Mouse (Mus musculus): ENCODE results near the gene Gm9944. TPM values are rescaled to one million over a fixed set of nuclear protein-coding genes. Genes with fewer than 3 reads are reported as not detected.

The Gm9944 gene
- total and polyA plus RNA-seq, 3 experiments = not detected

DNA sequence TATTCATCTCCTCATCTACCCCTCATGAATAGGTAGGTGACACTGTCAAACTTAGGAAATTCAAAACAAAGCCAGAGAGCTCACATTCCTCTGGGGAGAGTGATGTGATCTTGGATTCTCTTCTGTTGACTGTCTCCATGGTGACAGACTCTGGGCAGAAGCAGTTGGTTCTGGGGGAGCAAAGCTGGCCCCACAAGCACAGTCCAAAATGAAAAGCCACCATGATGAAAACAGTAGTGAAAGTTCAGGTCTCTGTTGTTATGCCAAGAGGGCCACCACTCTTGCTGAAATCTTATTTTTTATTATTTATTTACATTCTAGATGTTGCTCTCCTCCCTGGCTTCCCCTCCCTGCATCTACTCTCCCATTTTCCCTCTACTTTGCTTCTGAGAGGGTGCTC lies 14.4 kb downstream of the Gm9944 start, which contains the start of gene 1700012P22Rik:
Gene 1700012P22Rik (minus strand): TSS at position 101 of the 400 bp plus-strand sequence.
- dilution Hi-C loops (cut with MboI; ENCODE audit: extremely low pct_ligation_motif_present, extremely low pct_unique_long_range_greater_than_20kb, low sequenced_read_pairs) (no loop called here), in situ Hi-C loops (cut with MboI; ENCODE audit: low pct_ligation_motif_present, low pct_unique_long_range_greater_than_20kb, low sequenced_read_pairs) (no loop called here)
- Histone ChIP-seq H3K27me3 (replicated peaks) (peaks cover 3% of the 10 kb centered on the region), H3K4me3 (replicated peaks in 1 of 3; ENCODE audit: low read depth in 2 of 3, low read length in 2 of 3, poor library complexity in 1 of 3) (no peak within 1 kb of the TSS), H3K79me2 (replicated peaks; ENCODE audit: control insufficient read depth, extremely low read depth, insufficient read depth, poor library complexity, severe bottlenecking) (no peaks in the 10 kb centered on the region), H3K4me1 (ENCODE audit: control insufficient read depth in 1 of 2, insufficient read depth in 2 of 2) (no peaks in the 10 kb centered on the region), H3K27ac (ENCODE audit: insufficient read depth, low read depth) (no peak within 1 kb of the TSS), H3K9me3 (replicated peaks; ENCODE audit: low read length) (peaks cover 13% of the 10 kb centered on the region), H3K36me3 (replicated peaks in 1 of 2; ENCODE audit: control insufficient read depth in 1 of 2, insufficient read depth in 1 of 2, low read length in 1 of 2) (no peaks in the 10 kb centered on the region), H3K4me2 (ENCODE audit: insufficient read depth, low read depth, poor library complexity, severe bottlenecking) (no peak within 1 kb of the TSS), H3K9ac (ENCODE audit: insufficient read depth, low read depth) (no peak within 1 kb of the TSS)
- TF ChIP-seq CHD1 (IDR thresholded peaks at IDR 0.05; ENCODE audit: low read depth, low read length) = no peak
- no peak for TF ChIP-seq TCF12 (IDR thresholded peaks at IDR 0.05; ENCODE audit: low read depth, low read length)
- TF ChIP-seq MXI1 (IDR thresholded peaks at IDR 0.05; ENCODE audit: low read depth, low read length) = no peak
- TF ChIP-seq EP300 (IDR thresholded peaks at IDR 0.05; ENCODE audit: low read length) = no peak
- TF ChIP-seq RAD21 (IDR thresholded peaks at IDR 0.05; ENCODE audit: low read depth, low read length) = no peak
- no peak for TF ChIP-seq PAX5 (IDR thresholded peaks at IDR 0.05; ENCODE audit: low read length)
- TF ChIP-seq E2F4 (IDR thresholded peaks at IDR 0.05; ENCODE audit: insufficient replicate concordance, low read depth, low read length) = no peak
- no peak for TF ChIP-seq MYC (IDR thresholded peaks at IDR 0.05; ENCODE audit: low read depth, low read length)
- TF ChIP-seq MEF2A (IDR thresholded peaks at IDR 0.05; ENCODE audit: borderline replicate concordance, low read depth, low read length) = no peak
- TF ChIP-seq USF1 (IDR thresholded peaks at IDR 0.05; ENCODE audit: low read depth, low read length) = no peak
- TF ChIP-seq HCFC1 (IDR thresholded peaks at IDR 0.05; ENCODE audit: low read depth, low read length) = no peak
- no peak for TF ChIP-seq CHD2 (IDR thresholded peaks at IDR 0.05; ENCODE audit: low read length)
- no peak for TF ChIP-seq POLR2A (IDR thresholded peaks at IDR 0.05; ENCODE audit: low read depth, low read length)
- DNase-seq (ENCODE audit: extremely low read depth) = no peak

DNA sequence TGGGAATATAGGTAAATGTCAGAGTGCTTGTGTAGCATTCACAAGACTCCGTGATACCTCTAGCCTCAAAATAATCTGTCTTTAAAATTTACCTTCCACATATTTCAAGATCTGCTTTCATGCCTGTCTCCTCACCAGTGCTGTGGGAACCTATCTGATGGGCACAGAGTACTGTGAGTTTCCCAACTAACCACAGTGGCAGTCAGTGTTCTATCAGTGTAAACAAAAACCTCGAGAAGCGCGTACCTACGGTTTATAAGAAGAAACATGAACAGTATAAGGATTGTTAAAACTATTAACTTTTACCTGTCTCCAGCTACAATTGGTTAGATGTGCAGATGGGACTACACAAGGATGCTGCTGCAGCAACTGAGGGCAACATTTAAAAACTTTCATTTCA lies 19.9 kb downstream of the Gm9944 start:
- Histone ChIP-seq H3K4me3 (replicated peaks in 1 of 3; ENCODE audit: low read depth in 2 of 3, low read length in 2 of 3, poor library complexity in 1 of 3) (no peak overlapping the region), H3K36me3 (replicated peaks in 1 of 2; ENCODE audit: control insufficient read depth in 1 of 2, insufficient read depth in 1 of 2, low read length in 1 of 2) (no peaks in the 10 kb centered on the region), H3K9ac (ENCODE audit: insufficient read depth, low read depth) (no peak overlapping the region), H3K27ac (ENCODE audit: insufficient read depth, low read depth) (no peak overlapping the region), H3K9me3 (replicated peaks; ENCODE audit: low read length) (peaks cover 10% of the 10 kb centered on the region), H3K4me2 (ENCODE audit: insufficient read depth, low read depth, poor library complexity, severe bottlenecking) (no peak overlapping the region), H3K27me3 (replicated peaks) (peaks cover 5% of the 10 kb centered on the region), H3K79me2 (replicated peaks; ENCODE audit: control insufficient read depth, extremely low read depth, insufficient read depth, poor library complexity, severe bottlenecking) (no peaks in the 10 kb centered on the region), H3K4me1 (ENCODE audit: control insufficient read depth in 1 of 2, insufficient read depth in 2 of 2) (no peaks in the 10 kb centered on the region)
- in situ Hi-C loops (cut with MboI; ENCODE audit: low pct_ligation_motif_present, low pct_unique_long_range_greater_than_20kb, low sequenced_read_pairs) = no loop called here
- TF ChIP-seq MAZ (IDR thresholded peaks at IDR 0.05; ENCODE audit: low read depth, low read length) (no peak), UBTF (IDR thresholded peaks at IDR 0.05; ENCODE audit: low read depth, low read length) (no peak), CHD1 (IDR thresholded peaks at IDR 0.05; ENCODE audit: low read depth, low read length) (no peak), BHLHE40 (IDR thresholded peaks at IDR 0.05; ENCODE audit: low read depth, low read length) (no peak), EP300 (IDR thresholded peaks at IDR 0.05; ENCODE audit: low read length) (no peak), NELFE (IDR thresholded peaks at IDR 0.05; ENCODE audit: low read depth, low read length) (no peak), E2F4 (IDR thresholded peaks at IDR 0.05; ENCODE audit: insufficient replicate concordance, low read depth, low read length) (no peak), ELF1 (IDR thresholded peaks at IDR 0.05; ENCODE audit: low read depth, low read length) (no peak), TCF12 (IDR thresholded peaks at IDR 0.05; ENCODE audit: low read depth, low read length) (no peak), MXI1 (IDR thresholded peaks at IDR 0.05; ENCODE audit: low read depth, low read length) (no peak), ZNF384 (IDR thresholded peaks at IDR 0.05; ENCODE audit: low read depth, low read length) (no peak), ZKSCAN1 (IDR thresholded peaks at IDR 0.05; ENCODE audit: borderline replicate concordance, low read depth, low read length) (no peak)
- no peak for DNase-seq (ENCODE audit: extremely low read depth)
- dilution Hi-C loops (cut with MboI; ENCODE audit: extremely low pct_ligation_motif_present, extremely low pct_unique_long_range_greater_than_20kb, low sequenced_read_pairs) = no loop called here

Data from CH12.LX (cell line).